Mouse (Mus musculus) WW6 (cell line): ENCODE data around the gene Rce1.

Experiments
- DNase-seq: peaks from one replicate; pipeline ENCODE4 v3.0.0-alpha.2; 2013; ENCODE audit warnings: low read depth, low spot score

The Rce1 gene

DNA sequence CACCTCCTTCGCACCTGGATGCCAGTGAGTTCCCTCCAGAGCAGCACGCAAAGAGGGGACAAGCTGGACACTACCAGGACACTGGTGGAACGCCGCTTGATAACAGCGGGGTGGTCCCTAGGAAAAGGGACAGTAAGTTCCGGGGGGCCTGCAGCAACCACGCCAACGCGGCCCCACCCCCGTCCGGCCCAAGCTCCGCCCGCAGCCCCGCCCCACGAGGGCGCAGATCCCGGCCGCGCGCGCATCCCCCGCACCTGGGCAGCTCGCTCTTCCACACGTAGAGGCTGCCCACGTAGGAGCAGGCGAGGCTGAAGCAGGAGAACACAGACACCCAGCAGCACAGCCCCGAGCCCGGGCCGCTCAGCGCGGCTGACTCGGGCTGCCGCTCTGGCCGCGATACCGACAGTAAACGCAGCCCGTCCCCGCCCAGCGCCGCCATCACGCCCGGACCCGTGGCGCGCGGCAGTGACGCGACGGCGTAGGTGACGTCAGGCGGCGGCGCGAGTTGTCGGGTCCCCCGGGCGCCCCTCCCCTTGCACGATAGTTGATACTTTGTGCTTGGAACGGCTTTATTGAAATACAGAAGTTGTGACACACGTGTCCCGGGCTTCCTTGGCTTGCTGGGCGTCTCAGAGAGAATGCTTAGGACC lies at the start of gene Rce1:
Gene Rce1 (minus strand): TSS at position 463 of the 650 bp plus-strand sequence.
- DNase-seq, result peak; percentile 62

DNA sequence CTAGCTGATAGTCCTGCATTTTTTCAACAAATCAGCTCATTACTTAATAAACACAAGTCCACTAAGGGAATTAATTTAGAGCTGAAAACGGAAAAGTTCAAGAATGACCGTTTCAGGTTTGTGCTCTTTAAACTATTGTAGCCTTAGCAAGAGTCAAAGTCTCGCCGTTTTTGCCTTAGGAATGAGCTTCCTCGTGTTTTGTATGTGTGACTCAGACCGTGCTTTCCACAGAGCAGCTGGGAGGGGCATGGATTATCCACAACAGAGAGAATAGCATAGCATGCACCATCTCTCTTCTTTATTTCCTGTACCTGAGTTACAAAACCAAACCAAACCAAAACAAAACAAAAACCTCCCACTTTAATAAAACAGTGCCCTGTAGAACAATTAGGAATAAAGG lies 47.0 kb upstream of the Rce1 start:
- no peak for DNase-seq

DNA sequence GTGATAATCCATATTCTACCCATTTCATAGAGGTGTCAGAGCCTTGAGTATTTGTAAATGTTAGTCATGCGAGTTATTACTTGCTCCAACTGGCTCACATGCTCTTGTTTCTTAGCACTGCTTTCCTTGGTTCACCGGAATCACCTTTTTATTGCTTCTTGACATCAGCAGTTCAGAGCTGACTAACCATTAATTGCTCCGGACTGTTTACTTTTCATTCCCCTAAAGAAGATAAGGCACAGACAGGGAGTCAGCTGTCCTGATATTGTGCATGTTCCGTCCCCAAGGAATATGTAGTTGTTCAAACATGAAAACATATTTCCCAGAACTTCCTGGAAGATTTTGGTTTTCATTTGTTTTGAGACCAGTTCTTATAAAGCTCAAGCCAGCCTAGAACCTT lies 45.3 kb upstream of the Rce1 start:
- DNase-seq, result no peak

DNA sequence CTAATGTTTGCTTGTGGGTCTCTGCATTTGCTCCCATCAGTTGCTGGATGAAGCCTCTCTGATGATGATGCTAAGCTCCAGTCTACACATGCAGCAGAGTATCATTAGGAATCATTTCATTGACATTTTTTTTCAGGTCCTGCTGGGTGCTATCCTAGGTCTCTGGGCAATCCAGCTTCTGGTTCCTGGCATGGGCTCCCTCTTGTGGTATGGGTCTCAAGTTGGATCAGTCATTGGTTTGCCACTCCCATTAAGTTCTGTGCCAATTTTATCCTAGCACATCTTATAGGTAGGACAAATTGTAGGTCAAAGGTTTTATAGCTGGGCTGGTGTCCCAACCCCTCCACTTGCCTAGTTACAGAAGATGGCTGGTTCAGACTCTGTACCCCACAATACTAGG lies 41.4 kb upstream of the Rce1 start:
- no peak for DNase-seq

DNA sequence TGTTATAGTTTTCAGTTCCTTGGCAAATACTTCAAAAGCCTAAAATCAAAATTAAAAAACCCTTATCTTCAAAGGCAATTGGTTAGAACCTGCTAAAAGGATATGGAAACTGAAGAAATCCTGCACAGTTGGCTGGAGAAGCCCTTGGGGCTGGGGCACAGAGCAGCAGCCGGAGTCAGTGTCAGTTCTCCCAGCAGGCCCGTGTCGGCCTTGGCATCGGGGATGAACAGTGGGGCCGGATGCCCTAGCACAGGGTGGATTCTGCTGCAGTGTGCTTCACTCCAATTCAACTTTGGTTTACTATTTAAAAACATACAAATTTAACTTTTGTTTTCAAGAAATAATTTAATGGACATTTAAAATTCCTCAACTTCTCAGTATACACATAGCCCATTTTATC lies 32.7 kb upstream of the Rce1 start:
- DNase-seq, result no peak

DNA sequence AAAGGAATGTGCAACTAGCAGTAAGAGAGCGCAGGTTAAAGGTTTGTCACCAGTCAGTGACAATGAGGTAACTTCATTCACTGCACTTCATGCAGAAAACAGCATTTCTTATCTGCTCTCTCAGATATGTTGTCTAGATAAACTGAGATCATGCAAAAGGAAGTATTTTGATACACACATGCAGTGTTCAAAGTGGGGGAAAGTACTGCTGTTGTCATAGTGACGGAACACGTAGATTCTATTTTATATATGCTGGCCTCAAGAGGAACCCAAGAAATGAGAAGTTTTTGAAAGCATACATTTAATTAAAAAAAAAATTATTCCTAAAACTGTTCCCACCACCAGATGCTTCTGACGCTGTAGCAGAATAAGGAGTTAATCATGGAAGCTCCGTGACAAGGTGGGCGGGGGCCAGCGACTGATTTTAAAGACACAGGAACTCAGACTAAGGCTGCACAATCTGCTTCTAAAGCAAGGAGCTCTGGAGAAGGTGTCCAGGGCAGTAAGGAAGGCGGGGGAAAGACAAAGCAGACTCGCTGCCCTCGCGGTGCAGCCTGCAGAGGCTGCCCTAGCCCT lies 21.6 kb upstream of the Rce1 start:
- DNase-seq, result no peak

DNA sequence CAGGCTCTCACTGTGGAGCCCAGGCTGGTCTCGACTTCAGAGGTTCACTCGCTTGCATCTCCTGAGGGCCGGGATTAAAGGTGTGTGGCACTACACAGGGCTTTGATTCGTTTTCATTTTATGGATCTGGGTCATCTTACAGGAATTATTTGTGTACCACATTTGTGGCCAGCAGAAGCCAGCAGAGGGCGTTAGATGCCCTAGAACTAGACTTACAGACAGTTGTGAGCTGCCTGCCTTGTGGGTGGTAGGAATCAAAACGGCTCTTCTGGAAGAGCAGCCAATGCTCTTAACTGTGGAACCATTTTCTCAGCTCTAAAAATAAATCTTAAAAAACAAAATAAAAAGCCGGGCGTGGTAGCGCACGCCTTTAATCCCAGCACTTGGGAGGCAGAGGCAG lies 18.8 kb upstream of the Rce1 start:
- no peak for DNase-seq

DNA sequence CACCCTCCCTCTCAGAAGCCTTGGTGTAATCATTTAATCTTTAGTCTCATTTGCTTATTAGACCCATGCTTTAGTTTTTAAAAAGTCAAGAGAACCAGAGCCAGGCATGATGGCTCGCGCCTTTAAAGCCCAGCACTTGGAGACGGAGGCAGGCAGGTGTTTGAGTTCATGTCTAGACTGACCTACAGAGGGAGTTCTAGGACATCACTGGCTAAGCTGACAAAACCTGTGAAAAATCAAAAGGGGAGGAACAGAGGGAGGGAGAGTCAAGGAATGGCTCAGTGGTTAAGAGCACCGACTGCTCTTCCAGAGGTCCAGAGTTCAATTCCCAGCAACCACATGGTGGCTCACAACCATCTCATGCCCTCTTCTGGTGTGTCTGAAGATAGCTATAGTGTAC lies 10.5 kb upstream of the Rce1 start:
- DNase-seq, result no peak

DNA sequence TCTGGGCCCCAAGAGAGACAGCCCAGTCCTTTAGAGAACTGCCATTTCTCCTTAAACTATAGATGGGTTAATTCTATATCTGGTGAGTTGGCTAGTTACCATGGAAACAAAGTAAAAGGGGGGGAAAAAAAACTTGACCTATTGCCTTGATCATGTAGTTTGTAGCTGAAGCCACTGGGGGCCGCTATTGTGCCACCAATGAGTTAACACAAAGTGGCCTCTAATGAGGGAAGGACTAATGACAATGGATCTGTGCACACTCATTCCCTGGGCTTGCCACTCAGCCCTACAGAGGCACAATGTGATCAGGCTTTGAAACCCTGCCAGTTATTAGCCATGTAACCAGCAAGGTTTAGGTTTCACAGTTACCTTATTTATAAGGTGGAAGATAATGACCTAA lies 3.4 kb upstream of the Rce1 start:
- DNase-seq, result no peak

DNA sequence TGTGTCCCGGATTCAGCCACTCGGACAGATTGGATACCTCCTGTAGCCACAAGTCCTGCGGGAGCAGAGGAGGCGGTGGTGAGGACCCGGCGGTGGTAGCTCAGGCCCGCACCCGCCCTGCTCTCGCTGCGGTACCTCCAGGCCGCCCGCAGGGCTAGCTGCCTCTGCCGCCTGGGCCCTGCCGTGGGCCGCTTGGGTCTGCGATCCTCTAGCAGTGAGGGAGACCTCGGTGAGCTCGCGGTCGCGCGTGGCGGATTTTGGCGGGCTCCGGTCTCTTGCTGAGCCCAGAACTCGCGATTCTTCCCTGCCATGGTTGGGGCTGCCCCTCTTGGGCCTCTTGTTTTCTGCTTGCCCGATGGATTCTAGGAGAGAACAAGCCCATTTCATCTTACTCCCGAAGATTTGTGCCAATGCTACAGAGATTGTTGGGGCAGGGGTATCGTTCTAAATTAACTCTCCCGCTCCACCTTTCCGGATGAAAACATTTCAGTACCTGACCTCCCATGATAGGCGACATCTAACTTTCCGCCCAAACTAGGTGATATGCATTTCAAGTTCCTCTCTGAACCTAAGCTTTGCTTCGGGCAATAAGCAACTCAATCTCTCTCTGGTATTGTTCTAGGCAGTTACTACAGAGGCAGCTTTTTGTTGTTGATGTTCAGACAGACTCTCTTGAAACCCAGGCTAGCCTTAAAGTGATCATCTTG lies 541 bp upstream of the Rce1 start:
- DNase-seq, result no peak

DNA sequence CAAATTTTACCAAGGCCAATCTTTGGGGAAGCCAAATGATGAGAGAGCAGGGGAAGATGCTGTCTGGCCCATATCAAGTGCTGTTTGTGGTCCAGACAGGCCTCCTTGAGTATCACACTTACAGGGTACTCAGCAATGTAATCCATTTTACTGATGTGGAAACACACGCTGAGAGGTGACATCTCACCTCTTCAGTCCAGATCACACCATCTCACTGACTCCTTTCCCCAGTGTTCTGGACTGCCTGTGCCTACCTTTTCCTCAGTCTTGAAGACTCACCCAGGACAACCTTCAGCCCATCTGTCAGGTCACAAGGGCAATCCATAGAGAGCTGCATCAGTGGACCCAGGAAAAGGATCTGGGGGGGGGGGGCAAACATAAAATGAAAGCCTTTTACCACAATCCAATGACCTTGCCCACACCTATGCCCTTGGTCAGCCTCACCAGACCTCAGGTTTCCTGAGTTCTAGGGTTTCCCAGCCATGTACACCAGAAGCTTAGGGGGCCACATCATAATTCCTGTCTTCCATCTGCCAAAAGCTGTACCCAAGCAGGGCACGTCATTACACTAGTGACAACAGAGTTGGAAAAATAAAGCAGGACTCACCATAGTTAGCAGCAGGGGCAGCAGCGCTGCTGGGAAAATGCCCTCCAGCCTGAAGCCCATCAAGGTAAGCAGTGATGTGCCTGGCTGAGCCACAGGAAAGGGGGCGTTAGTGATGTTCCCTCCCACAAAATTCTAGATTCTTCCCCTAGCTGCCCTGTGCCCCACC lies 849 bp downstream of the Rce1 start:
- DNase-seq, result no peak

DNA sequence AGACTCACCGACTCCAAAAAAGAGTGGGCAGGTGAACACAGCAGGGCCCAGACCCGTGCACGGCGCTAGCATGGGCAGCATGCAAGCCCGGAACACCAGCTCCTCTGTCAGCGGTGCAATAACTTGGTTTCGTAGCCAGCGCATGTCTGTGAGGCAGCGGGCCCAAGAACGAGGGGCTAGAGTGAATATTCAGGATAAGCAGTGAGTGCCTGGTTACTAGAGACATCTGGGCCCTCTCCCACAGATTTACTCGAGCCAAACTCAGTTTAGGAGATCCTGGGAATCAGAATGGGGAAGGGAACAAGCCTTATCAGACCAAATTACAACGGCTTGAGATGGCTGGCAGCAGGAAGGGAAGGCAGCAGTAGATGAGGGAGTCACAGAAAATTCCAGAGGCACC lies 1.4 kb downstream of the Rce1 start:
- DNase-seq, result no peak

DNA sequence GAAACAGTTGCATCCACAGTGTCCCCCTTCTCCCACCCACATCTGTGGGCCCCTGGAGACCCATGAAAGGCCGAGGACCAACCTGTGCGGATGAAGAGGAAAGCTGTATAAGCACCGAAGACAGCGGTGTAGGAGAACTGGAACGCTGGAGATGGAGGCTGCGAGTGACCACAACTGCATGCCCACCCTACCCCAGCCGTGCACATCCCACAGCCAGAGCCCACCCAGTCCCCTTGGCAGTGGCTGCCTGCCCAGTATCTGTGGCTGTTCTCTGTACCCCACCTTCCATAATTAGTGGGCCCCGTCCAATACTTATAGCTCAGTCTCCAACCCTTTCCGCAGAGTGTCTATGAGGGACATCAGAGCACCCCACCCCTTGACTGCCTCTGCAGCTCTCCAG lies 2.0 kb downstream of the Rce1 start:
- no peak for DNase-seq

DNA sequence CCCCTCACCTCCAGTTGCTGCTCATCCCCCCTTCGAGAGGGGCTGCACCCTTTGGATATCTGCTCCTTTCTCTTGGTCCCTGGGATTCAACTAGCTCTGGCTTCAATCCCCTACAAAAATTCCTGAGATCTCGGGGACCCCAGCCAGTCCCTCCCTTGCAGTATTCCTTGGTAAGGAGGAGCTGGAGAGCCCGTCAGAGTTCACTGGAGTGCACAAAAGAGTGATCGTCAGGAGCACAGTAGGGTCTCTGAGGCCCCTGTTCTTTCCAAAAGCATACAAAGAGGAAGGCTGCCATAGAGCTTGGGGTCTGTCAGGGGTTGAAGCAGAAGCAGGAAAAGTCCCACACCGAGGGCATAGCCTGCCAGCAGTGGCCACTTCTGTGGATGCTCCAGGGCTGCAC lies 2.7 kb downstream of the Rce1 start:
- DNase-seq, result no peak

DNA sequence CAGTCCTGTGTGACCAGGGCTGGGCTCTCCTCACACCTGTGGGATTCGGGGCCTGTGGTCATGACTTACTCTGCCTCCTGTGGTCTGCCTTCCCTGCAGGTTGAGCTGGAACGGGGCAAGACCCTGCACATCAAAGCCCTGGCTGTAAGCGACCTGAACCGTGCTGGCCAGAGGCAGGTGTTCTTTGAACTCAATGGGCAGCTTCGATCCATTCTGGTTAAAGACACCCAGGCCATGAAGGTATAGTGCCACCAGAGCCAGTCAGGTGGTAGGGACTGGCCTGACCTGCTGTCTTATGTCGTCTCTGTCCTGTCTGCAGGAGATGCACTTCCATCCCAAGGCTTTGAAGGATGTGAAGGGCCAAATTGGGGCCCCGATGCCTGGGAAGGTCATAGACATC lies 4.7 kb downstream of the Rce1 start:
- DNase-seq, result no peak

DNA sequence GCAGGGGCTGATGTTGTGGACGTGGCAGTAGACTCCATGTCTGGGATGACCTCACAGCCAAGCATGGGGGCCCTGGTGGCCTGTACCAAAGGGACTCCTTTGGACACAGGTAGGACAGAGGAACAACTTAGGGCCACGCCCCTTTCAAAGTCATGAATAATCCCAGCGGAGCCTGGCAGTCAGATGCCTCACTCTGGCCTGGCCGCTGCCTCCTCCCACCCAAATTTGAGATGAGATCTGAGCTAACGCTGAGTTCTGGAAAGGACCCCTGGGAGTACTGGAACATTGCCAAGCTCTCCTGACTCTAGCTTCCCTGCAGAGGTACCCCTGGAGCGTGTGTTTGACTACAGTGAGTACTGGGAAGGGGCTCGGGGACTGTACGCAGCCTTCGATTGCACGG lies 6.0 kb downstream of the Rce1 start:
- no peak for DNase-seq

DNA sequence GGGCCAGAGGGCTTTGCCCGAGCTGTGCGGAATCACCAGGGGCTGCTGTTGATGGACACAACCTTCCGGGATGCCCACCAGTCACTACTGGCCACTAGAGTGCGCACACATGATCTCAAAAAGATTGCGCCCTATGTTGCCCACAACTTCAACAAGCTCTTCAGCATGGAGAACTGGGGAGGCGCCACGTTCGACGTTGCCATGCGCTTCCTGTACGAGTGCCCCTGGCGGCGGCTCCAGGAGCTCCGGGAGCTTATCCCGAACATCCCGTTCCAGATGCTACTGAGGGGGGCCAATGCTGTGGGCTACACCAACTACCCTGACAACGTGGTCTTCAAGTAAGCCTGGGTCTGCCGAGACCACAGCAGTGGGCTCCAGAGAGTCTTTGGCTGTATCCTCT lies 7.3 kb downstream of the Rce1 start:
- DNase-seq, result no peak

DNA sequence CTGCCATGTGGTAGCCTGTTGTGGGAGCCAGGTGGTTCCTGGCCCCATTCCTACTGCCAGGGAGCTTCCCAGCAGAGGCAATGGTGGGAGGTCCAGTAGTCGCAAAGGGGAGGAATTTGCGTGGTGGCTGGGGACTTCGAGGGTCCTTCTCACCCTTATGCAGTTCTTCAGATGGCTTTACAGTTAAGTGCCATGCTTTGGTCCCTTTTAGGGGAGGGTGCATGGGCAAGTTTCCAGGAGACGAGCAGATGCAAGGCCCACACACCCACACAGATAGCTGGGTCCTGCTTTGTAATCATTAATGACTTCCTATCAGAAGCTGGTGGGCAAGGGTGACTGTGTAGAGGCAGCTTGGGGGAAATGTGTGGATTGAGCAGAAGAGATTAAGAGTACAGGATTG lies 8.9 kb downstream of the Rce1 start:
- no peak for DNase-seq

DNA sequence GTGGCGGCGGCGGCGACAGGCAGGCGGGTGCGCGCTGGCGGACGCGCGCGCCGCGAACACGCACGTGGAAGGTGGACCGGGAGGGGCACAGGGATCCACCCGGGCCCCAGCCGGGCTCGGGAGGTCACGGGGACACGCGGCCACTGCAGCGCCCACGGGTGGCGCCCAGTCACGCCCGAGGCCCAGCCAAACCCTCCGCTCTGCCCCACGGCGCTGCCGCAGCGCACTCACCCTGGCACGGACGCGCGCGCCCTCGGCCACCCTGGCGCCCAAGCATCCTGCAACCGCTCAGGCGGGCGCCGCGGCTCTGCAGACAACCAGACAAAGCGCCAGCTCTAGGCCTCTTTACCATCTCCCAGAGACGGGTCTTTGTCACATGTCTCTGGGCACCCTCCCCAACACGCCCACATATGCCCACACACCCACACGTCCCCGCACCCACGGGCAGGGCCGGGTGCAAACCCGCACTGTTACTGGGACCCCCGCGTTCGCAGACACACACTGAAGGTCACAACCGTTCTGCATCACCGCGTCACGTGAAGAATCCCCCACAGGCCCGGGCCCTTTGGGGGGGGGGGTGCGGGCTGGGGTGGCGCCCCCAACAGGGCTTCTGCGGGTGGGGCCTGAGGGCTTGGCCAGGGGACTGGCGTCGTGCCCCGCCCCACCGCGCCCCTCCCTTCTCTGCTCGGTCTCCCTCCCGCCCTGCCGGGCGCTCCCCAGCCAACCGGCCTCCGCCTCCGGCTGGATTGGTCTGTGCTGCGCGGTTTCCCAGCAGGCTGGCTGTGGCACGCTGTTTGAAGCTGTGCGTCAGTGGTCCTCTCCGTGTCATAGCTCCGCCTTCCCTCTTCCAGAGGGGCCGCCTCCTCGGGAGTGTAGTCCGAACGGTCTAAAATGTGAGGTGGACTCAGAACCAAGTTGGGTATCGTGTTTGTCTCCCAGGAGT lies 10.0 kb downstream of the Rce1 start, which contains the start of gene Lrfn4:
Gene Lrfn4 (minus strand): TSS at position 517 of the 943 bp plus-strand sequence.
- peak; percentile 76 for DNase-seq

DNA sequence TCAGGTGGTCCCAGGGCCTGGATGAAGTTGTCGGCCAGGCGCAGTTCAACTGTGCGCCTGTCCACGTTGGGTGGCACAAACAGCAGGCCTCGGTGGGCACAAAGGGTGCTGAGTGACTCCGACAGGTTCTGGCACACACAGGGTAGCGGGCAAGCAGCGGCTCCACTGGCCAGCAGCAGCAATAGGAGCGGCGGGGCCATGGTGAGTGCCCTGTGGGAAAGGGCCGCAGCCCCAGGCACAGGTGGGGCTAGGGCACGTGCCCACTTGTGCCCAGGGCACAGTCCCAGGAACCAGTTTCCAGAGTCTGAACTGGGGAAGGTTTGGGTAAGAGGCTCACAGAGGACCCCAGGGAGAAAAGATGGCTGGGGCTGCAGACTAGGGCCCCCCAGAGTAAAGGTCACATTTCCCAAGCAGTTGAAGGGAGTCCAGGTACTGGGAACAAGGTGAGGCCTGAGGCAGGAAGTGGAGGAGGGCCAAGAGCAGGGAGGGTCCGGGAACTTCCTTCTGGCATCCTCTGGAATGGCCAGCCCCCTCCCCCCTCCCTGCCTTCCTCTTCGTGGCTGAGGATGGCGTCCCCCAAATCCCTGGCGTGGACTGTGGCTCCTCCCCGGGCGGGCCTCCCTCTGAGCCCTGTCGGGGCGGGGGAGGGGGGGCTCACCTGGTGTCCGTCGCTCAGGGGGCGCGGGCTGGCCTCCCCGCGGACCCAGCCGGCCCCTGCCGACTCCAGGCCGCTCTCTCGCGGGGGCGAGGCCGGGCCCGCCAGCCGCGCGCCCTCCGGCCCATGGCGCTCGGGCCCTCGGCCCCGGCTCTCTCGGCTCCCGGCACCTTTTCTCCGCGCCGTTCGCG lies 10.9 kb downstream of the Rce1 start:
- no peak for DNase-seq
